Mouse (Mus musculus) v-Abl transformed pro-B cells (cell line): ENCODE results near the gene Srcin1.

Experiments
- in situ Hi-C, 2 experiments: fragments of 400-800 bp; cut with MboI; formaldehyde crosslinking; loops; one replicate each; pipeline ENCODE4 v1.15.1; 2025; ENCODE audit not compliant: unreplicated experiment in 2 of 2

The Srcin1 gene

GRCm38 (mm10) chr11:97479824-97480223 is 96.2 kb downstream of the Srcin1 start:
- in situ Hi-C loops = loop anchor here (5.0 to 10.0 kb wide), 2 partner anchors 142 to 215 kb away; no protein-coding TSS in a partner anchor

- in situ Hi-C loops = loop anchor here (5.0 to 10.0 kb wide), 2 partner anchors 143 to 216 kb away; no protein-coding TSS in a partner anchor
Observed at GRCm38 (mm10) chr11:97479085-97479484, 96.9 kb downstream of the Srcin1 start.

GRCm38 (mm10) chr11:97478345-97478744 is 97.6 kb downstream of the Srcin1 start:
- in situ Hi-C loops = loop anchor here (5.0 to 10.0 kb wide), 2 partner anchors 144 to 216 kb away; no protein-coding TSS in a partner anchor

GRCm38 (mm10) chr11:97477431-97477830 is 98.6 kb downstream of the Srcin1 start:
- in situ Hi-C loops = loop anchor here (5.0 to 10.0 kb wide), 2 partner anchors 145 to 217 kb away; no protein-coding TSS in a partner anchor

- in situ Hi-C loops = loop anchor here (5.0 to 10.0 kb wide), 2 partner anchors 146 to 218 kb away; no protein-coding TSS in a partner anchor
Observed at GRCm38 (mm10) chr11:97476334-97477095, 99.5 kb downstream of the Srcin1 start.

GRCm38 (mm10) chr11:97471276-97471675 is 104.7 kb downstream of the Srcin1 start:
- in situ Hi-C loops = loop anchor here (5.0 to 10.0 kb wide), 4 partner anchors 59 to 224 kb away; partner anchors contain the start of gene Socs7 (in 2 of the 2)

GRCm38 (mm10) chr11:97469828-97470227 is 106.2 kb downstream of the Srcin1 start:
- in situ Hi-C loops = loop anchor here (5.0 to 10.0 kb wide), 4 partner anchors 58 to 225 kb away; partner anchors contain the start of gene Socs7 (in 2 of the 2)

- in situ Hi-C loops = no loop called here
Observed at GRCm38 (mm10) chr11:97468639-97469287, 107.2 kb downstream of the Srcin1 start.

- in situ Hi-C loops = no loop called here
Observed at GRCm38 (mm10) chr11:97466444-97467160, 109.4 kb downstream of the Srcin1 start.

GRCm38 (mm10) chr11:97465957-97466356 is 110.0 kb downstream of the Srcin1 start:
- in situ Hi-C loops = no loop called here

GRCm38 (mm10) chr11:97463991-97464390 is 112.0 kb downstream of the Srcin1 start:
- in situ Hi-C loops = no loop called here

GRCm38 (mm10) chr11:97463166-97463565 is 112.8 kb downstream of the Srcin1 start:
- in situ Hi-C loops = no loop called here

- in situ Hi-C loops = no loop called here
Observed at GRCm38 (mm10) chr11:97462538-97462937, 113.4 kb downstream of the Srcin1 start.

- in situ Hi-C loops = no loop called here
Observed at GRCm38 (mm10) chr11:97461307-97461820, 114.6 kb downstream of the Srcin1 start.
